Mouse (Mus musculus) spleen, postnatal 0 days (tissue): ENCODE measurements around the gene 4930503E14Rik. TPM values are rescaled to one million over a fixed set of nuclear protein-coding genes. Genes with fewer than 3 reads are reported as not detected.

Source experiments
- polyA plus RNA-seq: library from polyadenylated mRNA; unstranded; fragments of >200 nt; fragmentation: Nextera tagmentation; extraction: Ambion mirVana; gene quantifications from 2 replicates; pipeline ENCODE4 v1.2.1, GENCODE M21; 2015

4930503E14Rik gene
- polyA plus RNA-seq, result not detected in 2 replicates

DNA sequence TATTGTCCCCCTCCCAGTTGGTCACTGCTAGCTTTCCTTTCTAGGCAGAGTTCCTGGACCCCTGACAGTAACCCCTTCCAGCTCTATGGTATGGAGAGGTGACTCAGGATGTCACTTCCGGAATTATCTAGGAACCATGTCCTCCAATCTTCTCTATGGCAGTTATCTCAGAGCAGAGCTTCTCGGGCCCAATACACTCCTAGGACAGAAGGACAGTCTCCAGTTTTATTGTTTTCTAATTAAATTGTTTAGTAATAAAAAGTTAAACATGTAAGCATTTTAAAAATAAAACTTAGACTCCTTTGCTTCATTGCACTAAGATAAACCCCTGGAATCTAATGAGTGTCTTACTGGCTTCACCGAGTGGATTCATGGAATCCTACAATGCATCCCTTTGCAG lies at the start of gene 4930503E14Rik:
Gene 4930503E14Rik (minus strand): TSS at position 101 of the 400 bp plus-strand sequence.

DNA sequence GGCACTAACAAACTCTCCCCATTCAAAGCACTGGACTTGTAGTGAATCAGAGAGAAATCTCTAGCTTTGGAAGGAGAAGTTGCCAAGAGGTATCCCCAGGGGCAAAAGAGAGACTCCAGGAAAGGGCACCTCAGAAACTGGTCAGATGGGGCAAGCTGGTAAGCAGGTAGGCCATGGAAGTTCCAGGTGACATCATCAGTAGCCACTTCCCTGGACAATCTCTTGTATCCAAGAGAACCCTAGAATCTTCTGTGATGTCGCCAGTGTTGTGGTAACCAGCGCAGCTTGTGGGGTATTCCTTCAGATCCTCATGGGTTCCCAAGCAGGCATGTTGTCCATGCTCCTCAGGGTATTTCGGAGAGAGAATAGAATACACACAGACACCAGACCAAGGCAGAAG lies 15.7 kb downstream of the 4930503E14Rik start, which contains the start of gene Gm8212:
Gene Gm8212 (plus strand): TSS at position 301 of the 400 bp plus-strand sequence.

GRCm38 (mm10) chr14:44123551-44123950 lies 89.5 kb downstream of the 4930503E14Rik start, which contains the start of gene Gm3327:
Gm3327 (plus strand) TSS chr14:44123851.

Other genes starting within 250 kb of the 4930503E14Rik start
- gene Ang6, start 211.0 kb downstream of the 4930503E14Rik start, polyA plus RNA-seq, result not detected in 2 replicates
- 19.1 and 24.2 TPM in 2 replicates for gene Ear2, start 110.6 kb downstream of the 4930503E14Rik start, polyA plus RNA-seq
- not detected in 2 replicates for gene Gm3327, start 89.4 kb downstream of the 4930503E14Rik start, polyA plus RNA-seq
- gene Gm8212, start 15.6 kb downstream of the 4930503E14Rik start, polyA plus RNA-seq, result not detected in 2 replicates
- not detected in 2 replicates for gene Gm8220, start 72.3 kb upstream of the 4930503E14Rik start, polyA plus RNA-seq
- not detected in 2 replicates for gene Gm5930, start 125.3 kb upstream of the 4930503E14Rik start, polyA plus RNA-seq
- gene Gm8229, start 152.1 kb upstream of the 4930503E14Rik start, polyA plus RNA-seq, result not detected in 2 replicates
- not detected in 2 replicates for gene Gm3371, start 197.4 kb upstream of the 4930503E14Rik start, polyA plus RNA-seq
- not detected in 2 replicates for gene Gm8232, start 220.4 kb upstream of the 4930503E14Rik start, polyA plus RNA-seq